Mouse (Mus musculus) liver, postnatal 0 days (tissue): ENCODE data around the gene Ajm1. TPM values are rescaled to one million over a fixed set of nuclear protein-coding genes. Genes with fewer than 3 reads are reported as not detected.

Experiments
- ATAC-seq: fragments of 200-750 bp; cut with Nextera tagmentation; 2 replicates; pipeline ENCODE4 v1.8.0; 2017; ENCODE audit warnings: mild to moderate bottlenecking, moderate library complexity
- DNase-seq: peaks from one replicate; pipeline ENCODE4 v3.0.0-alpha.2; 2016
- H3K27ac ChIP-seq: fragments of 300-500 bp; sonication (generic); 2 replicates; pipeline ENCODE4 v1.5.1; 2014; ENCODE audit warnings: antibody characterized with exemption, moderate library complexity, mild to moderate bottlenecking, low read depth
- H3K27me3 ChIP-seq: fragments of 300-500 bp; sonication (generic); 2 replicates; pipeline ENCODE4 v1.6.1; 2014; ENCODE audit warnings: low read length, control low read depth, mixed read lengths; ENCODE audit not compliant: insufficient read depth
- H3K36me3 ChIP-seq: fragments of 300-500 bp; sonication (generic); replicated peaks from 2 replicates; pipeline ENCODE4 v1.6.1; 2014; ENCODE audit warnings: mild to moderate bottlenecking, control low read depth, low read length, moderate library complexity, mixed read lengths; ENCODE audit not compliant: insufficient read depth
- H3K4me1 ChIP-seq: fragments of 300-500 bp; sonication (generic); 2 replicates; pipeline ENCODE4 v1.6.1; 2014; ENCODE audit warnings: antibody characterized with exemption, mild to moderate bottlenecking, control low read depth; ENCODE audit not compliant: insufficient read depth
- H3K4me2 ChIP-seq: fragments of 300-500 bp; sonication (generic); 2 replicates; pipeline ENCODE4 v1.6.1; 2014; ENCODE audit warnings: low read depth, mild to moderate bottlenecking, low read length, moderate library complexity, mixed read lengths
- H3K4me3 ChIP-seq: fragments of 300-500 bp; sonication (generic); 2 replicates; pipeline ENCODE4 v1.5.1; 2014; ENCODE audit warnings: low read depth, low read length
- H3K9ac ChIP-seq: fragments of 300-500 bp; sonication (generic); replicated peaks from 2 replicates; pipeline ENCODE4 v1.6.1; 2014; ENCODE audit warnings: mild to moderate bottlenecking, moderate library complexity
- H3K9me3 ChIP-seq: fragments of 300-500 bp; sonication (generic); 2 replicates; pipeline ENCODE4 v1.6.1; 2016; ENCODE audit warnings: mild to moderate bottlenecking, control low read depth, low read length, mixed read lengths
- CTCF ChIP-seq: sonication (generic); IDR thresholded peaks from 2 replicates; pipeline ENCODE4 v1.5.1; 2016; ENCODE audit warnings: antibody characterized with exemption, low read depth
- EP300 ChIP-seq: IDR thresholded peaks from 2 replicates; pipeline ENCODE4 v1.6.1; 2016; ENCODE audit warnings: antibody characterized with exemption, low read depth, mild to moderate bottlenecking
- WGBS: fragments of 180-500 bp; shearing (Covaris S2); extraction: QIAGEN DNeasy Blood & Tissue Kit; methylation state at CpG from one replicate; pipeline ENCODE4 v1.1.7; 2014; ENCODE audit not compliant: insufficient replicate concordance; 5-methylcytosine and 5-hydroxymethylcytosine counted together
- polyA plus RNA-seq: library from polyadenylated mRNA; unstranded; fragments of >200 nt; fragmentation: Nextera tagmentation; extraction: Ambion mirVana; gene quantifications from 2 replicates; pipeline ENCODE4 v1.2.1, GENCODE M21; 2015

Ajm1 gene
- polyA plus RNA-seq, 1 experiment from 2014 or later, result not detected

DNA sequence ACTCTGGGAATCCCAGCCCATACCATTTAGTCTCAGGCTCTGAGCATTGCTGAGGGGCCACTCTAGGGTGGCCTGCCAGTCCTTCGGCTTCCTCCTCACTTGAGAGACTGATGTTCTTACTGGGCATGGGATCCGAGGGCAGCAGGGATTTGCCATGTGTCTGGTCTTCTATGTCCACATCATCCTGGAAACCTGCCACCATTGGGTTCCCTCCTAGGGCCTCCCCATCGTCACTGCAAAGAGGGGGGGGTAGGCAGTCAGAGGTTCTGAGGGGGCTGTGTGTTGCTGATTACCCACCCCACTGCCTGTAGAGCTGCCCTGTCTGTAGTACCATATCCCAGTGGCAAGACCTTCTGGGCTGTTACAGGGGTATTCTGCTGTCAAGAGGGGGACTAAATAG lies 4.0 kb upstream of the Ajm1 start:
- H3K4me3 ChIP-seq, result no peak overlapping the region
- no peak overlapping the region for H3K27ac ChIP-seq
- no peak overlapping the region for H3K9ac ChIP-seq
- no peak for TF ChIP-seq EP300
- TF ChIP-seq CTCF, result no peak
- H3K9me3 ChIP-seq, result no peaks in the 10 kb centered on the region
- H3K36me3 ChIP-seq, result peaks cover 30% of the 10 kb centered on the region
- 77% methylated on average over 3 of the region's 3 CpGs for WGBS
- no peak overlapping the region for H3K4me2 ChIP-seq
- H3K27me3 ChIP-seq, result peaks cover 5% of the 10 kb centered on the region
- H3K4me1 ChIP-seq, result peaks cover 11% of the 10 kb centered on the region
- DNase-seq (no peak), ATAC-seq (no peak)

DNA sequence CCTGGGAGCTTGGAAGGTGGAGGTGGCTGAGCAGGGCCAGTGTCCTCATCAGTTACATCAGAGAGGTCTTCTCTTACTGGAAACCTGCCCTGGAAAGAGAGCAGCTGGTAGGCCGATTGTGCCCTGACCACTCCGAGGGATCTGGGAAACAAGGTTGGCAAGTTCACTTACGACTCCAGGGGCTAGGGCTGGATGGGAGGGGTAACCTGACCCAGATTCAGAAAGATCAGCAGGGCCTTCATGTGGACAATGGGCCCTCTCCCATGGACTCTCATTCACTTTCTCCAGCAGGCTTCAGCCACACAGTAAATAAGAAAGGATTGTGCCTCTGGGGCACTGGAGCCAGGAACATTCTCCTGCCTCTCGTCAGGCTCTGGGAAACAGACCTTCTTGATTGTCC lies 3.3 kb upstream of the Ajm1 start:
- no peak for TF ChIP-seq CTCF
- Histone ChIP-seq H3K9ac (no peak overlapping the region), H3K9me3 (no peaks in the 10 kb centered on the region), H3K4me1 (peaks cover 12% of the 10 kb centered on the region), H3K27ac (no peak overlapping the region), H3K4me2 (no peak overlapping the region), H3K36me3 (peaks cover 30% of the 10 kb centered on the region), H3K4me3 (no peak overlapping the region), H3K27me3 (peaks cover 13% of the 10 kb centered on the region)
- no peak for ATAC-seq
- DNase-seq, result no peak
- 83% methylated on average over 4 of the region's 4 CpGs for WGBS

DNA sequence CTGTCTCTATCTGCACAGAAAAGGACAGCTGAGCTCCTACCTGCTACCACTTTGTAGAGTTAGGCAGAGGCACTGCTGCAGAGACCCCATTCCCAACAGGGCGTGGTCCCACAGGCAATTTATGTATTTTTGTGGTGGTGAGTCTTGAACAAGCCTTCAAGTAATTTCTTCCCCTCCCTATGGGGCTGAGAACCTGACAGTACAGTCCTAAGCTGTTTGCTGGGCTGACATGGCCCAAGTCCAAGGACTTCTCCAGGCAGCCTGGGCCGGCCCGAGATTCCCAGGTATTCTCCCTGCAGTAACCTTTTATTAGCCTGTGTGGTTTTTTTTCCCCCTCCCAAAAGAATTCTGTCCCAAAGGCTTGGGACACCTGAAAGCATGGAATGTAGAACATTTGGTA lies 2.6 kb upstream of the Ajm1 start:
- Histone ChIP-seq H3K27ac (no peak overlapping the region), H3K4me2 (no peak overlapping the region), H3K9ac (no peak overlapping the region), H3K27me3 (peaks cover 20% of the 10 kb centered on the region), H3K4me1 (peaks cover 19% of the 10 kb centered on the region), H3K36me3 (peaks cover 30% of the 10 kb centered on the region), H3K9me3 (no peaks in the 10 kb centered on the region), H3K4me3 (no peak overlapping the region)
- ATAC-seq, result no peak
- DNase-seq, result no peak
- TF ChIP-seq EP300 (no peak), CTCF (no peak)
- 90% methylated on average over 3 of the region's 3 CpGs for WGBS

DNA sequence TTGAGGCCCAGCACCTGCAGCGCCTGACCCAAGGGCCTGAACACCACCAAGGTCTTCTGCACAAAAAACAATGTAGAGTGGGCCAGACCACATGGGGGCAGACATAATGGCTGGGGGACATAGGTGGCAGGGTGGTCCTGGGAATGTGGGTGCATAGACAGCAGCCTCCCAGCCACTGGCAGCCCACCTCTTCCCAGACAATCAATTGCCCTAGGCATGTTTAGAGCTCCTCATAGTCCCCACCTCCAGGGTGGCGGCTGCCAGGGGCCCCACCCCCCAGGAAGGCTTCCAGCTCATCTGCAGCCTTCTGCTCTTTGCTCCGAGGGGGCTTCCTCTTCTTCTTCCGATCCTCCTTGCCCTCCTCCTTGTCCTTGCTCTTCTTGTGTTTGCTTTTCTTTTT lies 2.0 kb upstream of the Ajm1 start:
- no peak overlapping the region for H3K9ac ChIP-seq
- no peak overlapping the region for H3K4me3 ChIP-seq
- whole genome bisulfite sequencing, result 67% methylated on average over 4 of the region's 4 CpGs
- peaks cover 30% of the 10 kb centered on the region for H3K36me3 ChIP-seq
- H3K4me1 ChIP-seq, result peaks cover 20% of the 10 kb centered on the region
- peak; percentile 3; the same call in 1 of the 2 replicates for TF ChIP-seq CTCF
- no peak for TF ChIP-seq EP300
- no peaks in the 10 kb centered on the region for H3K9me3 ChIP-seq
- no peak overlapping the region for H3K27ac ChIP-seq
- H3K4me2 ChIP-seq, result no peak overlapping the region
- no peak for DNase-seq
- no peak for ATAC-seq
- peaks cover 26% of the 10 kb centered on the region for H3K27me3 ChIP-seq

DNA sequence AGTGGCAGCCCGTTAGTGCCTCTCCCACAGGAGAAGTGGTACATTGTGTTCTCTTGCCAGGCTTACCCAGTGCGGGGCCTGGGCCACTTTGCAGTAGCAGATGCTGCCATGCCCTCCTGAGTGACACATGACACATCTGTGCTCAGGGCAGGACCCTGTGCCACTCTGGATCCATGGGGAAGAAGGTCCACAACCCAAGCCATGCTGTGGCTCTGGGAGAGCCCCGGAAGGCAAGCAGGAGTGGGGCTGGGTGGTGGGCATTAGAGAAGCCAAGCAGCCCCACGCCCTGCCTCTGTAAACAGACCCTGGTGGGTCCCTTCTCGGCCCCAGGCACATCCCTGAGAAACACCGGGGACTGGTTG lies 1.5 kb upstream of the Ajm1 start:
- TF ChIP-seq EP300 (no peak), CTCF (no peak)
- Histone ChIP-seq H3K4me2 (no peak overlapping the region), H3K4me3 (no peak overlapping the region), H3K27ac (no peak overlapping the region), H3K27me3 (peaks cover 30% of the 10 kb centered on the region), H3K4me1 (peaks cover 20% of the 10 kb centered on the region), H3K36me3 (peaks cover 30% of the 10 kb centered on the region), H3K9me3 (no peaks in the 10 kb centered on the region), H3K9ac (no peak overlapping the region)
- WGBS, result 72% methylated on average over 6 of the region's 6 CpGs
- DNase-seq (no peak), ATAC-seq (no peak)

DNA sequence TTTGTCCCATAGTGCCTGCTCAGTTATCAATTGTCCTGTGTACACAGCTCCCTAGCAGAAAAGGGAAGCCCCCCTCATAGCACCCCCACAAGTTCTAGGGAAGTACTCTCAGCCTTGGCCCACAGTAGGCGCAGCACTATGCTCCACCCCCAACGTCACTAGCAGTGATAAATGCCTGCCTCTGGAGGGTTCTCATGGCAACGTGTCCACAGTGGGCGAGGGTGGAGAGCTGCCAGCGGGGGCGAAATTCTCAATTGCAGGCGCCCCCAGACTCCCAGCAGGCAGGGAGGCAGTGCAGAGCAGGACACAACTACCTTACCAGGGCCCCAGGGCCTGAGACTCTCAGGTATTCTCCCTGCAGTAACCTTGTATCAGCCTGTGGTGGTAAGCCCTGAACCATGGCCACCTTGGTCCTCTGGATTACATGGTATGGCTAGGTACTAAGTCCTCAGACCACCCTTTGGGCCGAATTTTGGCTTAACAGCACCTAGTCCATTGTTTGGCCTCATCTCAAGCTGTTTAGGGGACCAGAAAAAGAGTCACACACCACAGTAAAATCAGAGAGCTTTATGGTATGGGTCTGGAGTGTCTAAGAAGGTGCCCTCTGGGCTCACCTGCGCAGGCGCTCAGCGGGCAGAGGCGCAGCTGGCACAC lies 1.0 kb upstream of the Ajm1 start:
- Histone ChIP-seq H3K27ac (no peak overlapping the region), H3K9ac (no peak overlapping the region), H3K4me1 (peaks cover 26% of the 10 kb centered on the region), H3K4me3 (no peak overlapping the region), H3K27me3 (peaks cover 35% of the 10 kb centered on the region), H3K4me2 (no peak overlapping the region), H3K9me3 (no peaks in the 10 kb centered on the region), H3K36me3 (peaks cover 30% of the 10 kb centered on the region)
- no peak for ATAC-seq
- DNase-seq, result no peak
- TF ChIP-seq EP300 (no peak), CTCF (no peak)
- WGBS, result 43% methylated on average over 12 of the region's 12 CpGs

DNA sequence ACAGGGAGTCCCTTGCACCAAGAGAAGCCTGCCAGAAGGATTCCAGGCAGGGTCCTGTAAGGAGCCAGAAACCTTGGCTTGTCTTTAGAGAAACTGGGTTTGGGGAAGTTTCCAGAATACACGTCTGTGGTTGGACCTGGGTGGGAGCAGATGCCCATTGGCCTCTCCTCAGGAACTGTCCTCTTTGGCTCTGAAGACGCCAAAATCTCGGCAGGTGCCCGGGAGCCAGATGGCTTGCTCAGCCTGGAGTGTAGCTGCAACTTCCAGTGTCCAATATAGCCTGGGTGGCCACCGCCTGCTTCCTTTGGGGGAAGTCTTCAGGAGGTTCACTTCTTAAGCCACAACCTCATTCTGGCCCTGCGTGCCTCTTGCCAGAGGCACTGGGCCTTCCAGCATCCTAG lies 344 bp upstream of the Ajm1 start:
- peaks cover 42% of the 10 kb centered on the region for H3K27me3 ChIP-seq
- peak; percentile 3; the same call in 1 of the 2 replicates for ATAC-seq

More for the DNA sequence above, 344 bp upstream of the Ajm1 start:
- Histone ChIP-seq H3K9me3 (no peaks in the 10 kb centered on the region), H3K4me2 (0 out of 2 replicates have a peak overlapping the region, but pooled peaks have one; percentile 58), H3K4me1 (peaks cover 31% of the 10 kb centered on the region), H3K9ac (peak overlapping the region; percentile 6), H3K4me3 (no peak overlapping the region), H3K36me3 (peaks cover 26% of the 10 kb centered on the region), H3K27ac (no peak overlapping the region)
- TF ChIP-seq EP300, result no peak
- no peak for TF ChIP-seq CTCF
- no peak for DNase-seq
- 10% methylated on average over 6 of the region's 6 CpGs for WGBS
